Comparison of ENCODE assay signal across 31 mouse cellular contexts in genomic region chr8:108994880-108995279, GRCm38 (mm10).
"Had no signal": no experiment of that assay in that cellular context is flagged by ENCODE, and none has a peak within 500 bp of the region (broad histone marks: within the 10 kb centered on the region; RNA-seq: fewer than 3 reads in every experiment).

No protein-coding gene starts in this region.

- H3K27me3 ChIP-seq: limb, embryonic 12.5 days; limb, embryonic 13.5 days; limb, embryonic 15.5 days; liver, embryonic 12.5 days; liver, embryonic 13.5 days; liver, embryonic 15.5 days; lung, embryonic 15.5 days; megakaryocyte, embryonic 14.5 days; midbrain, embryonic 12.5 days; midbrain, embryonic 13.5 days; midbrain, embryonic 15.5 days; neural tube, embryonic 12.5 days had no signal

- H3K36me3 ChIP-seq: limb, embryonic 10.5 days; limb, embryonic 12.5 days; limb, embryonic 13.5 days; limb, embryonic 15.5 days; liver, embryonic 12.5 days; liver, embryonic 13.5 days; liver, embryonic 15.5 days; lung, embryonic 15.5 days; midbrain, embryonic 10.5 days; midbrain, embryonic 12.5 days; midbrain, embryonic 13.5 days; midbrain, embryonic 15.5 days; neural tube, embryonic 12.5 days had no signal

- H3K9me3 ChIP-seq: limb, embryonic 10.5 days; limb, embryonic 12.5 days; limb, embryonic 13.5 days; limb, embryonic 15.5 days; liver, embryonic 12.5 days; liver, embryonic 13.5 days; liver, embryonic 15.5 days; lung, embryonic 15.5 days; megakaryocyte, embryonic 14.5 days; midbrain, embryonic 10.5 days; midbrain, embryonic 12.5 days; midbrain, embryonic 13.5 days; midbrain, embryonic 15.5 days; neural tube, embryonic 12.5 days had no signal

- DNase-seq: left cerebral cortex, postnatal 4 days; liver; liver, embryonic 13.5 days; lung, adult 18-20 months; lung, adult 2 months; lung, embryonic 14.5 days; lung, postnatal 10 days; lung, postnatal 14 days; lung, postnatal 36 days; lung, postnatal 4 days; midbrain, embryonic 14.5 days had no signal

- ATAC-seq: liver, embryonic 12.5 days; lung, postnatal 0 days; midbrain, embryonic 13.5 days; midbrain, embryonic 15.5 days; midbrain, embryonic 16.5 days had no signal

- H3K4me3 ChIP-seq: left cerebral cortex, adult 2 months; limb, embryonic 10.5 days; limb, embryonic 12.5 days; limb, embryonic 13.5 days; limb, embryonic 15.5 days; liver, embryonic 12.5 days; liver, embryonic 13.5 days; liver, embryonic 15.5 days; lung, embryonic 15.5 days; megakaryocyte, embryonic 14.5 days; midbrain, embryonic 10.5 days; midbrain, embryonic 12.5 days; midbrain, embryonic 13.5 days; midbrain, embryonic 15.5 days; myocyte; neural tube, embryonic 12.5 days had no signal

- H3K27ac ChIP-seq: left cerebral cortex, adult 2 months; limb, embryonic 12.5 days; limb, embryonic 13.5 days; limb, embryonic 15.5 days; liver, embryonic 12.5 days; liver, embryonic 13.5 days; liver, embryonic 14.5 days; lung, embryonic 15.5 days; macrophage; midbrain, embryonic 10.5 days; midbrain, embryonic 12.5 days; midbrain, embryonic 13.5 days; midbrain, embryonic 15.5 days; neural tube, embryonic 12.5 days had no signal

- H3K4me2 ChIP-seq: limb, embryonic 12.5 days; limb, embryonic 13.5 days; limb, embryonic 15.5 days; liver, embryonic 12.5 days; liver, embryonic 13.5 days; liver, embryonic 15.5 days; lung, embryonic 14.5 days; lung, embryonic 15.5 days; midbrain, embryonic 11.5 days; midbrain, embryonic 12.5 days; midbrain, embryonic 13.5 days; midbrain, embryonic 15.5 days; neural tube, embryonic 12.5 days had no signal

- H3K4me1 ChIP-seq: limb, embryonic 15.5 days; liver, embryonic 12.5 days; liver, embryonic 15.5 days; megakaryocyte, embryonic 14.5 days; midbrain, embryonic 10.5 days; midbrain, embryonic 12.5 days; midbrain, embryonic 13.5 days had no signal

- H3K9ac ChIP-seq: limb, embryonic 12.5 days; limb, embryonic 13.5 days; limb, embryonic 15.5 days; liver, embryonic 12.5 days; liver, embryonic 13.5 days; liver, embryonic 14.5 days; liver, embryonic 15.5 days; lung, embryonic 14.5 days; lung, embryonic 15.5 days; midbrain, embryonic 12.5 days; midbrain, embryonic 13.5 days; midbrain, embryonic 15.5 days; neural tube, embryonic 12.5 days had no signal
